Mouse (Mus musculus) CH12.LX (cell line): ENCODE measurements around the gene Bri3bp. TPM values are rescaled to one million over a fixed set of nuclear protein-coding genes. Genes with fewer than 3 reads are reported as not detected.

ENCODE experiments used
- DNase-seq: peaks from one replicate; pipeline ENCODE4 v3.0.0-alpha.2; 2013; ENCODE audit errors: extremely low read depth
- H3K27ac ChIP-seq: 2 replicates; pipeline ENCODE4 v1.5.1; 2012; ENCODE audit warnings: low read depth, mild to moderate bottlenecking, control low read depth, moderate library complexity; ENCODE audit not compliant: insufficient read depth
- H3K27me3 ChIP-seq: replicated peaks from 2 replicates; pipeline ENCODE3; 2012; ENCODE audit warnings: inconsistent platforms
- H3K36me3 ChIP-seq, 2 experiments: replicated peaks in 1 of 2; 2 replicates each; pipeline versions ENCODE3 to v1.6.1; 2012; ENCODE audit warnings: inconsistent platforms in 1 of 2, low read length in 1 of 2, mild to moderate bottlenecking in 1 of 2, mixed read lengths in 1 of 2, moderate library complexity in 1 of 2; ENCODE audit not compliant: control insufficient read depth in 1 of 2, insufficient read depth in 1 of 2
- H3K4me1 ChIP-seq, 2 experiments: 2 replicates each; pipeline ENCODE4 v1.6.1; 2012; ENCODE audit warnings: inconsistent platforms in 1 of 2, moderate library complexity in 1 of 2; ENCODE audit not compliant: insufficient read depth in 2 of 2, control insufficient read depth in 1 of 2
- H3K4me2 ChIP-seq: 2 replicates; pipeline ENCODE4 v1.6.1; 2012; ENCODE audit warnings: low read depth, mild to moderate bottlenecking, control low read depth; ENCODE audit not compliant: poor library complexity, insufficient read depth, severe bottlenecking
- H3K4me3 ChIP-seq, 3 experiments: fragments of 150-350 bp in 1 of 3; sonication (generic) in 1 of 3; replicated peaks in 1 of 3; 2 replicates each; pipeline versions ENCODE3 to v1.5.1; 2011 to 2012; ENCODE audit warnings: low read depth in 2 of 3, low read length in 2 of 3, mild to moderate bottlenecking in 2 of 3, moderate library complexity in 2 of 3, control low read depth in 1 of 3, improper control_type of control experiment in 1 of 3, inconsistent platforms in 1 of 3, mixed read lengths in 1 of 3; ENCODE audit not compliant: poor library complexity in 1 of 3
- H3K79me2 ChIP-seq: replicated peaks from 2 replicates; pipeline ENCODE4 v1.6.1; 2012; ENCODE audit warnings: mild to moderate bottlenecking, moderate library complexity; ENCODE audit not compliant: control insufficient read depth, poor library complexity, insufficient read depth, severe bottlenecking; ENCODE audit errors: extremely low read depth
- H3K9ac ChIP-seq: 2 replicates; pipeline ENCODE4 v1.6.1; 2012; ENCODE audit warnings: low read depth, mild to moderate bottlenecking, control low read depth, moderate library complexity; ENCODE audit not compliant: insufficient read depth
- H3K9me3 ChIP-seq: replicated peaks from 2 replicates; pipeline ENCODE3; 2012; ENCODE audit warnings: low read length, inconsistent platforms, mixed read lengths
- CHD2 ChIP-seq: IDR thresholded peaks from 2 replicates; pipeline ENCODE4 v1.6.1; 2011; ENCODE audit warnings: low read length, improper control_type of control experiment
- CTCF ChIP-seq, 2 experiments: IDR thresholded peaks in 1 of 2; conservative IDR thresholded peaks in 1 of 2; 2 replicates each; pipeline ENCODE4 v1.5.1; 2011 to 2012; ENCODE audit warnings: low read depth in 2 of 2, low read length in 2 of 2, improper control_type of control experiment in 1 of 2, inconsistent platforms in 1 of 2, mild to moderate bottlenecking in 1 of 2, moderate library complexity in 1 of 2
- E2F4 ChIP-seq: IDR thresholded peaks from 2 replicates; pipeline ENCODE4 v1.6.1; 2011; ENCODE audit warnings: low read depth, low read length, improper control_type of control experiment; ENCODE audit not compliant: insufficient replicate concordance
- ELF1 ChIP-seq: IDR thresholded peaks from 2 replicates; pipeline ENCODE4 v1.6.1; 2014; ENCODE audit warnings: low read depth, mild to moderate bottlenecking, inconsistent platforms, low read length, improper control_type of control experiment
- EP300 ChIP-seq: IDR thresholded peaks from 2 replicates; pipeline ENCODE4 v1.6.1; 2011; ENCODE audit warnings: low read length, improper control_type of control experiment
- GABPA ChIP-seq: IDR thresholded peaks from 2 replicates; pipeline ENCODE4 v1.6.1; 2012; ENCODE audit warnings: low read depth, low read length, improper control_type of control experiment, inconsistent platforms; ENCODE audit not compliant: insufficient replicate concordance
- HCFC1 ChIP-seq: IDR thresholded peaks from 2 replicates; pipeline ENCODE4 v1.6.1; 2012; ENCODE audit warnings: low read depth, mild to moderate bottlenecking, inconsistent platforms, low read length, improper control_type of control experiment
- IRF4 ChIP-seq: IDR thresholded peaks from 2 replicates; pipeline ENCODE4 v1.6.1; 2014; ENCODE audit warnings: low read depth, mild to moderate bottlenecking, inconsistent platforms, low read length, improper control_type of control experiment
- JUN ChIP-seq: IDR thresholded peaks from 2 replicates; pipeline ENCODE4 v1.6.1; 2011; ENCODE audit warnings: low read depth, mild to moderate bottlenecking, low read length, improper control_type of control experiment, moderate library complexity; ENCODE audit not compliant: insufficient read depth
- JUND ChIP-seq: conservative IDR thresholded peaks from 2 replicates; pipeline ENCODE4 v1.6.1; 2011; ENCODE audit warnings: low read depth, low read length, improper control_type of control experiment
- KAT2A ChIP-seq: IDR thresholded peaks from 2 replicates; pipeline ENCODE4 v1.6.1; 2012; ENCODE audit warnings: low read length, improper control_type of control experiment, inconsistent platforms; ENCODE audit not compliant: insufficient replicate concordance
- MAFK ChIP-seq: IDR thresholded peaks from 2 replicates; pipeline ENCODE4 v1.6.1; 2011; ENCODE audit warnings: low read length, improper control_type of control experiment; ENCODE audit not compliant: insufficient replicate concordance
- MAZ ChIP-seq: IDR thresholded peaks from 2 replicates; pipeline ENCODE4 v1.6.1; 2012; ENCODE audit warnings: low read depth, mild to moderate bottlenecking, inconsistent platforms, low read length, improper control_type of control experiment, moderate library complexity
- MEF2A ChIP-seq: IDR thresholded peaks from 2 replicates; pipeline ENCODE4 v1.6.1; 2014; ENCODE audit warnings: low read depth, mild to moderate bottlenecking, inconsistent platforms, low read length, improper control_type of control experiment, borderline replicate concordance
- MXI1 ChIP-seq: IDR thresholded peaks from 2 replicates; pipeline ENCODE4 v1.6.1; 2011; ENCODE audit warnings: mild to moderate bottlenecking, low read depth, low read length, improper control_type of control experiment
- MYC ChIP-seq: IDR thresholded peaks from 2 replicates; pipeline ENCODE4 v1.6.1; 2011; ENCODE audit warnings: low read depth, mild to moderate bottlenecking, improper control_type of control experiment, low read length
- NELFE ChIP-seq: IDR thresholded peaks from 2 replicates; pipeline ENCODE4 v1.6.1; 2011; ENCODE audit warnings: low read depth, low read length, improper control_type of control experiment
- NRF1 ChIP-seq: IDR thresholded peaks from 2 replicates; pipeline ENCODE4 v1.6.1; 2014; ENCODE audit warnings: low read depth, mild to moderate bottlenecking, inconsistent platforms, low read length, improper control_type of control experiment, moderate library complexity
- POLR2A ChIP-seq: IDR thresholded peaks from 2 replicates; pipeline ENCODE4 v1.6.1; 2011; ENCODE audit warnings: low read depth, mild to moderate bottlenecking, improper control_type of control experiment, low read length
- POLR2AphosphoS2 ChIP-seq: IDR thresholded peaks from 2 replicates; pipeline ENCODE4 v1.6.1; 2011; ENCODE audit warnings: low read depth, low read length, improper control_type of control experiment
- RAD21 ChIP-seq: IDR thresholded peaks from 2 replicates; pipeline ENCODE4 v1.6.1; 2011; ENCODE audit warnings: low read depth, mild to moderate bottlenecking, low read length, improper control_type of control experiment, moderate library complexity
- SIN3A ChIP-seq: IDR thresholded peaks from 2 replicates; pipeline ENCODE4 v1.6.1; 2012; ENCODE audit warnings: low read length, improper control_type of control experiment, inconsistent platforms
- TBP ChIP-seq: conservative IDR thresholded peaks from 2 replicates; pipeline ENCODE4 v1.6.1; 2011; ENCODE audit warnings: low read depth, low read length, improper control_type of control experiment
- TCF12 ChIP-seq: IDR thresholded peaks from 2 replicates; pipeline ENCODE4 v1.6.1; 2014; ENCODE audit warnings: low read depth, mild to moderate bottlenecking, inconsistent platforms, low read length, improper control_type of control experiment
- UBTF ChIP-seq: IDR thresholded peaks from 2 replicates; pipeline ENCODE4 v1.6.1; 2012; ENCODE audit warnings: low read depth, mild to moderate bottlenecking, inconsistent platforms, low read length, improper control_type of control experiment, moderate library complexity
- USF1 ChIP-seq: IDR thresholded peaks from 2 replicates; pipeline ENCODE4 v1.6.1; 2014; ENCODE audit warnings: low read depth, mild to moderate bottlenecking, inconsistent platforms, low read length, improper control_type of control experiment
- USF2 ChIP-seq: conservative IDR thresholded peaks from 2 replicates; pipeline ENCODE4 v1.6.1; 2011; ENCODE audit warnings: low read depth, low read length, improper control_type of control experiment
- ZKSCAN1 ChIP-seq: IDR thresholded peaks from 2 replicates; pipeline ENCODE4 v1.6.1; 2012; ENCODE audit warnings: low read depth, inconsistent platforms, low read length, improper control_type of control experiment, borderline replicate concordance
- ZMIZ1 ChIP-seq: IDR thresholded peaks from 2 replicates; pipeline ENCODE4 v1.6.1; 2012; ENCODE audit warnings: low read depth, mild to moderate bottlenecking, inconsistent platforms, low read length, improper control_type of control experiment
- ZNF384 ChIP-seq: IDR thresholded peaks from 2 replicates; pipeline ENCODE4 v1.6.1; 2012; ENCODE audit warnings: low read depth, low read length, improper control_type of control experiment, inconsistent platforms
- dilution Hi-C: fragments of 300-500 bp; cut with MboI; formaldehyde crosslinking; loops from 2 replicates; pipeline ENCODE4 v1.14.3; 2020; ENCODE audit warnings: low sequenced_read_pairs; ENCODE audit not compliant: extremely low pct_unique_long_range_greater_than_20kb, extremely low pct_ligation_motif_present
- in situ Hi-C: fragments of 300-500 bp; cut with MboI; formaldehyde crosslinking; loops from 3 replicates; pipeline ENCODE4 v1.14.3; 2019; ENCODE audit warnings: low sequenced_read_pairs, low pct_ligation_motif_present, low pct_unique_long_range_greater_than_20kb, mixed read lengths
- polyA plus RNA-seq: library from polyadenylated mRNA; unstranded; fragments of >175 nt; gene quantifications from 2 replicates; pipeline ENCODE4 v1.2.1, GENCODE M21; 2012; ENCODE audit warnings: low read depth; ENCODE audit not compliant: insufficient read length
- total RNA-seq, 2 experiments: library from RNA; depleted of rRNA; stranded (reverse); fragments of 300-350 nt in 1 of 2; fragments of >200 nt in 1 of 2; gene quantifications; 2 replicates each; pipeline ENCODE4 v1.2.3; 2012 to 2014

Bri3bp gene
- 48.4 and 49.6 TPM in 2 replicates for total RNA-seq (2012; rRNA removed)
- 30.1 and 37.7 TPM in 2 replicates for total RNA-seq (2014; rRNA removed)
- polyA plus RNA-seq = 147 and 164 TPM in 2 replicates

- in situ Hi-C loops = no loop called here
- peaks cover 3 to 43% of the 10 kb centered on the region in 2 experiments; a peak in 3 of 4 replicates for H3K4me1 ChIP-seq
- dilution Hi-C loops = no loop called here
Observed at GRCm38 (mm10) chr5:125441234-125442114, at the start of gene Bri3bp. TSS of gene Bri3bp (plus strand) at chr5:125441568.

GRCm38 (mm10) chr5:125391609-125392008 lies 49.8 kb upstream of the Bri3bp start:
- in situ Hi-C loops = no loop called here
- TF ChIP-seq JUN = peak; percentile 72
- TF ChIP-seq RAD21 = no peak; the same call in 1 of the 2 replicates
- TF ChIP-seq GABPA = no peak
- peak; percentile 83 for TF ChIP-seq MAFK
- TF ChIP-seq CHD2 = peak; percentile 89; the same call in 1 of the 2 replicates
- peak; percentile 85 for TF ChIP-seq ZNF384
- TF ChIP-seq ELF1 = peak; percentile 67
- TF ChIP-seq CTCF (conservative IDR thresholded peaks at IDR 0.05 in 1 of 2, IDR thresholded peaks at IDR 0.05 in 1 of 2; ENCODE audit: low read depth in 2 of 2, low read length in 2 of 2) = no peak
- peak; percentile 77 for TF ChIP-seq JUND
- peak; percentile 91 for TF ChIP-seq EP300
- no peak for TF ChIP-seq E2F4
- TF ChIP-seq MXI1 = peak; percentile 42; the same call in 1 of the 2 replicates
- peak; percentile 89; the same call in 1 of the 2 replicates for TF ChIP-seq IRF4
- 0 out of 2 replicates have a peak, but pooled peaks have one; percentile 39 for TF ChIP-seq KAT2A
- TF ChIP-seq MYC = peak; percentile 81
- peak; percentile 32; the same call in 1 of the 2 replicates for TF ChIP-seq HCFC1
- peak; percentile 50; the same call in 1 of the 2 replicates for TF ChIP-seq UBTF
- TF ChIP-seq MAZ = peak; percentile 54; the same call in 1 of the 2 replicates
- TF ChIP-seq USF1 = no peak
- peak; percentile 31; the same call in 1 of the 2 replicates for TF ChIP-seq NRF1
- no peak for TF ChIP-seq POLR2AphosphoS2
- no peak for TF ChIP-seq USF2
- TF ChIP-seq MEF2A = peak; percentile 99
- TF ChIP-seq POLR2A = peak; percentile 46

More at GRCm38 (mm10) chr5:125441234-125442114, at the start of gene Bri3bp:
- DNase-seq = peak; percentile 58
- H3K9me3 ChIP-seq = peaks cover 2% of the 10 kb centered on the region
- peak within 1 kb of the TSS; percentile 72 for H3K4me2 ChIP-seq
- peak within 1 kb of the TSS; percentile 34 for H3K27ac ChIP-seq
- peaks cover 45% of the 10 kb centered on the region for H3K79me2 ChIP-seq
- H3K36me3 ChIP-seq = peaks cover 6 to 30% of the 10 kb centered on the region in 2 experiments
- no peaks in the 10 kb centered on the region for H3K27me3 ChIP-seq
- peak; percentile 72; the same call in 1 of the 2 replicates for TF ChIP-seq SIN3A
- TF ChIP-seq ZKSCAN1 = no peak
- TF ChIP-seq TCF12 = 0 out of 2 replicates have a peak, but pooled peaks have one; percentile 11
- TF ChIP-seq KAT2A = 0 out of 2 replicates have a peak, but pooled peaks have one; percentile 40
- TF ChIP-seq NELFE = peak; percentile 73
- no peak for TF ChIP-seq USF1
- TF ChIP-seq ZMIZ1 = peak; percentile 72
- TF ChIP-seq TBP = 0 out of 2 replicates have a peak, but pooled peaks have one; percentile 29
- TF ChIP-seq MXI1 = peak; percentile 46
- 0 out of 2 replicates have a peak, but pooled peaks have one; percentile 4 for TF ChIP-seq IRF4
- peak; percentile 70; the same call in 1 of the 2 replicates for TF ChIP-seq POLR2A
- H3K4me3 ChIP-seq = peak within 1 kb of the TSS; percentile 83 to 94 (median 87)
- peak within 1 kb of the TSS; percentile 84 for H3K9ac ChIP-seq

More at GRCm38 (mm10) chr5:125391609-125392008, 49.8 kb upstream of the Bri3bp start:
- dilution Hi-C loops = no loop called here
- no peaks in the 10 kb centered on the region for H3K27me3 ChIP-seq
- DNase-seq = peak; percentile 91
- H3K9me3 ChIP-seq = no peaks in the 10 kb centered on the region
- H3K79me2 ChIP-seq = peaks cover 17% of the 10 kb centered on the region
- peaks cover 6 to 32% of the 10 kb centered on the region in 2 experiments; a peak in 3 of 4 replicates for H3K4me1 ChIP-seq
- H3K27ac ChIP-seq = peak overlapping the region; percentile 93
- H3K4me3 ChIP-seq = peak overlapping the region; percentile 10 to 20 (median 19)
- peak overlapping the region; percentile 82 for H3K4me2 ChIP-seq
- peaks cover 12 to 13% of the 10 kb centered on the region in 2 experiments for H3K36me3 ChIP-seq
- H3K9ac ChIP-seq = 0 out of 2 replicates have a peak overlapping the region, but pooled peaks have one; percentile 10
